Mouse (Mus musculus): Measurements from ENCODE around the gene Suclg2.

DNA sequence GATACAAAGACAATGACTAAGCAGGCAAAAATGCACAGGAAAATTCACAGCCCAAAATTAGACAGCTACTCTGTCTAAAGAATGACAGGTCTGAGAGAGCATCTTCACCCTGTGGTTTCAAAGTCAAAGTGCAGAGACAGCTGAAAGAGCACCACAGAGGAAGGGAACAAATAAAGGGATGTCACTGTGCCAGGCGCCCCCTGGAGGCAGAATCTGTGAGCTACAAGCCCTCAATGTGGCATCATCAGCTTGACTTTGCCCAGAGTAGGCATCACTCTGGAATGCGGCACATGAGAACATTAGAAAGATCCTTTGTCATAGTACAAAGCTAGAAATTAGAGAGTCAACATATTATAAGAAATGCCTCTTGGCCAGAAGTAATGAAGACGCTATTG lies 49.3 kb downstream of the Suclg2 start:
- TF ChIP-seq POLR2A (IDR thresholded peaks at IDR 0.05; ENCODE audit: borderline replicate concordance, extremely low read depth, insufficient read depth, insufficient read length, poor library complexity, severe bottlenecking) (no peak), CTCF (IDR thresholded peaks at IDR 0.05; ENCODE audit: borderline replicate concordance, extremely low read depth, insufficient read depth, insufficient read length) (peak; percentile 56; the same call in 1 of the 2 replicates)
